Mouse (Mus musculus): ENCODE measurements at regions not wholly inside any gene's neighbourhood (a gene's known extent, or its start where the extent isn't known, plus 50 kb on each side); places are given as distances from the start of the nearest gene placed in this dataset.

DNA sequence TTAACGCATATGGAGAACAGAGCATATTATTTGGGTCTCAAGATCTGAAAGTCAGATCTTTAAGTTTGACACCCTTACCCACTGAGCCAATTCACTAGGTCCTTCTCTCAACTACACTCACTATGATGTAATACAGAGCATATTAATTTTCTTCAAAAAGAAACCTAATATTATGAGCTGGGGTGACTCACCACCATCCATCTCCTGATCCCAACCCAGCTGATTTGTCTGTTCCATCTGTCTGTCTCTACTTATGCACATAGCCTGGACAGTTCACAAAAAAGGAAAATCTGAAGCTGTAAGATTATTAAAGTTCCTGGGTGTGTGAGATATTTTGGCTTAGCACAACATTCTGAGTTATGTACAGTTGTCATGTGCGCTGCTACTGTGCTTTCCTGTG is 108.2 kb upstream of the Rarb start:
- no peak overlapping the region for H3K4me2 ChIP-seq (ENCODE audit: low read depth, severe bottlenecking)
- no peaks in the 10 kb centered on the region for H3K4me1 ChIP-seq (ENCODE audit: control insufficient read depth, insufficient read depth, low read length)
- 98% methylated on average over 2 of the region's 2 CpGs for WGBS
- no peak for DNase-seq (ENCODE audit: low spot score)
- H3K27ac ChIP-seq (replicated peaks; ENCODE audit: low read depth, low read length): no peak overlapping the region
- no peak for ATAC-seq (ENCODE audit: insufficient number of reproducible peaks, low FRiP score, low TSS enrichment, low read depth)
- no peak overlapping the region for H3K9ac ChIP-seq (ENCODE audit: low read length)
- no peak overlapping the region for H3K4me3 ChIP-seq (ENCODE audit: low read depth, low read length)
- H3K36me3 ChIP-seq (ENCODE audit: control insufficient read depth, insufficient read depth, low read length): no peaks in the 10 kb centered on the region
- H3K27me3 ChIP-seq (ENCODE audit: control insufficient read depth, insufficient read depth, low read length): no peaks in the 10 kb centered on the region
- no peaks in the 10 kb centered on the region for H3K9me3 ChIP-seq (ENCODE audit: control insufficient read depth, low read length)

- DNase-seq (ENCODE audit: low spot score) (no peak), ATAC-seq (ENCODE audit: insufficient number of reproducible peaks, low FRiP score, low TSS enrichment, low read depth) (no peak)
- H3K9ac ChIP-seq (ENCODE audit: low read length): no peak overlapping the region
Measured at GRCm38 (mm10) chr14:16901534-16902147, 82.7 kb upstream of the Rarb start.

GRCm38 (mm10) chr14:16897747-16898544 is 79.0 kb upstream of the Rarb start:
- 29% methylated on average over 3 of the region's 3 CpGs for WGBS
- Histone ChIP-seq H3K4me3 (ENCODE audit: low read depth, low read length) (no peak overlapping the region), H3K36me3 (ENCODE audit: control insufficient read depth, insufficient read depth, low read length) (no peaks in the 10 kb centered on the region), H3K27ac (replicated peaks; ENCODE audit: low read depth, low read length) (no peak overlapping the region), H3K4me1 (ENCODE audit: control insufficient read depth, insufficient read depth, low read length) (0 out of 2 replicates have a peak, but pooled peaks cover 5% of the 10 kb centered on the region), H3K4me2 (ENCODE audit: low read depth, severe bottlenecking) (no peak overlapping the region), H3K27me3 (ENCODE audit: control insufficient read depth, insufficient read depth, low read length) (no peaks in the 10 kb centered on the region), H3K9me3 (ENCODE audit: control insufficient read depth, low read length) (no peaks in the 10 kb centered on the region), H3K9ac (ENCODE audit: low read length) (no peak overlapping the region)
- no peak for DNase-seq (ENCODE audit: low spot score)
- ATAC-seq (ENCODE audit: insufficient number of reproducible peaks, low FRiP score, low TSS enrichment, low read depth): no peak

More at GRCm38 (mm10) chr14:16901534-16902147, 82.7 kb upstream of the Rarb start:
- 65% methylated on average over 9 of the region's 9 CpGs for WGBS
- Histone ChIP-seq H3K4me3 (ENCODE audit: low read depth, low read length) (no peak overlapping the region), H3K9me3 (ENCODE audit: control insufficient read depth, low read length) (no peaks in the 10 kb centered on the region; the same call in 1 of the 2 replicates), H3K27me3 (ENCODE audit: control insufficient read depth, insufficient read depth, low read length) (no peaks in the 10 kb centered on the region), H3K36me3 (ENCODE audit: control insufficient read depth, insufficient read depth, low read length) (no peaks in the 10 kb centered on the region), H3K4me2 (ENCODE audit: low read depth, severe bottlenecking) (no peak overlapping the region), H3K4me1 (ENCODE audit: control insufficient read depth, insufficient read depth, low read length) (0 out of 2 replicates have a peak, but pooled peaks cover 5% of the 10 kb centered on the region), H3K27ac (replicated peaks; ENCODE audit: low read depth, low read length) (no peak overlapping the region)

DNA sequence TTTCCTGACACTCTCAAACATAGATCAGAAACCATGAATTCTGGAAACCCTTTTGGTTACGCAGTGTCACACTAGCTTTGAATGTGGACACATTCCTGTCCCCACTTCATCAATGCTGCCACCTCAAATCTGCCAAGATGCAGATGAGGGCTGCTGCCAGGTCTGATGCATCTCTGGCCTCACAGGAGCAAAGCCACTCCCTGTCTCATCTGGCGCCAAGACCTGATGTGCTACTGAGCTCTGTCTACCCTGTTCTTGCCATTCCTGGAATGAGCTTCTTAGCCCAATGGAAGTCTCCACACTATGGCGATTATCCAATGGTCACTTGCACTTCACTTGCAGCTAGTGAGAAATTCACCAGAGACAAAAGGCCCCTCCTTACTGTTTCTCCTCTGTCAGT is 78.0 kb upstream of the Rarb start:
- DNase-seq (ENCODE audit: low spot score) (no peak), ATAC-seq (ENCODE audit: insufficient number of reproducible peaks, low FRiP score, low TSS enrichment, low read depth) (no peak)
- 84% methylated on average over 3 of the region's 3 CpGs for WGBS
- H3K9me3 ChIP-seq (ENCODE audit: control insufficient read depth, low read length): no peaks in the 10 kb centered on the region
- H3K27ac ChIP-seq (replicated peaks; ENCODE audit: low read depth, low read length): no peak overlapping the region
- 0 out of 2 replicates have a peak, but pooled peaks cover 5% of the 10 kb centered on the region for H3K4me1 ChIP-seq (ENCODE audit: control insufficient read depth, insufficient read depth, low read length)
- H3K9ac ChIP-seq (ENCODE audit: low read length): no peak overlapping the region
- no peaks in the 10 kb centered on the region for H3K27me3 ChIP-seq (ENCODE audit: control insufficient read depth, insufficient read depth, low read length)
- no peaks in the 10 kb centered on the region for H3K36me3 ChIP-seq (ENCODE audit: control insufficient read depth, insufficient read depth, low read length)
- H3K4me2 ChIP-seq (ENCODE audit: low read depth, severe bottlenecking): no peak overlapping the region
- H3K4me3 ChIP-seq (ENCODE audit: low read depth, low read length): no peak overlapping the region

DNA sequence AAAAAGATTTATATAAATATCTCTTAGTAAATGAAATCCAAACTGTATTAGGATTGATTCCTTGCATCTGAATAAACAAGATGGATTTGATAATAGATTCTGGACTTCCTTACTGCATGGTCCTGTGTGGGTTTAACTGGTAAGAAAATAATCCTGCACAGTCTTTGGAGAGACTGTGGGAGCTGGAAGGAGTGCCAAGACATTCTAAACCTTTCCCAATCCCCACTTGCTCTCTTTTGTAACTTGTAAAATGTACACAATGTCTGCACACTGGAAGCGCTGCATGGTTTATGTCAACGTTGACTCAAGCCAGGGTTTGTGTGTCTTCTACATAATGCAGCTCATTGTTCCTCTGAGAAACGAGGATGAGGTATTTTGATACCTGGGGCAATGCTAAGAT is 62.3 kb upstream of the Rarb start:
- 70% methylated on average over 3 of the region's 3 CpGs for WGBS
- H3K4me1 ChIP-seq (ENCODE audit: control insufficient read depth, insufficient read depth, low read length): no peaks in the 10 kb centered on the region
- no peaks in the 10 kb centered on the region for H3K27me3 ChIP-seq (ENCODE audit: control insufficient read depth, insufficient read depth, low read length)
- H3K4me2 ChIP-seq (ENCODE audit: low read depth, severe bottlenecking): no peak overlapping the region
- no peaks in the 10 kb centered on the region for H3K36me3 ChIP-seq (ENCODE audit: control insufficient read depth, insufficient read depth, low read length)
- H3K9ac ChIP-seq (ENCODE audit: low read length): no peak overlapping the region
- DNase-seq (ENCODE audit: low spot score) (no peak), ATAC-seq (ENCODE audit: insufficient number of reproducible peaks, low FRiP score, low TSS enrichment, low read depth) (no peak)
- no peak overlapping the region for H3K27ac ChIP-seq (replicated peaks; ENCODE audit: low read depth, low read length)
- H3K9me3 ChIP-seq (ENCODE audit: control insufficient read depth, low read length): no peaks in the 10 kb centered on the region
- H3K4me3 ChIP-seq (ENCODE audit: low read depth, low read length): no peak overlapping the region

DNA sequence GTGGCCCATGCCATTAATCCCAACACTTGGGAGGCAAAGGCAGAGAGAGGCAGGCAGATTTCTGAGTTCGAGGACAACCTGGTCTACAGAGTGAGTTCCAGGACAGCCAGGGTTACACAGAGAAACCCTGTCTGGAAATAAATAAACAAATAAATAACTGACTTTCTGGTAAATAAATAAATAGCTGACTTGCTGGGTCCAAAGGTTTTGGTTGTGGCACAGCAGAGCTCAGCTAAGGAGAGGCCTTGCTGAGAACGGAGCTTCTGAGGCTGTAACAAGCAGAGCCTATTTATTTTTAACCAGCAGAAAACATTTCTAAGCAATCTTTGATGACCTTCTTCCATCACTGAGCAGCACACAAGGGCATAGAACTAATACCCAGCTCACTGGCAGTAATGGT is 50.3 kb upstream of the Rarb start:
- no peak for DNase-seq (ENCODE audit: low spot score)
- ATAC-seq (ENCODE audit: insufficient number of reproducible peaks, low FRiP score, low TSS enrichment, low read depth): no peak
- 95% methylated on average over 2 of the region's 2 CpGs for WGBS
- Histone ChIP-seq H3K27ac (replicated peaks; ENCODE audit: low read depth, low read length) (no peak overlapping the region), H3K27me3 (ENCODE audit: control insufficient read depth, insufficient read depth, low read length) (no peaks in the 10 kb centered on the region), H3K4me1 (ENCODE audit: control insufficient read depth, insufficient read depth, low read length) (no peaks in the 10 kb centered on the region), H3K36me3 (ENCODE audit: control insufficient read depth, insufficient read depth, low read length) (no peaks in the 10 kb centered on the region), H3K9me3 (ENCODE audit: control insufficient read depth, low read length) (no peaks in the 10 kb centered on the region), H3K9ac (ENCODE audit: low read length) (no peak overlapping the region), H3K4me2 (ENCODE audit: low read depth, severe bottlenecking) (no peak overlapping the region), H3K4me3 (ENCODE audit: low read depth, low read length) (no peak overlapping the region)
